Mouse (Mus musculus) bone marrow macrophage, adult 2 months (primary cell): ENCODE measurements at regions not wholly inside any gene's neighbourhood (a gene's known extent, or its start where the extent isn't known, plus 50 kb on each side); places are given as distances from the start of the nearest gene placed in this dataset.

Experiments used
- CTCF ChIP-seq: IDR thresholded peaks from 2 replicates; pipeline ENCODE4 v1.5.1; 2012; ENCODE audit warnings: low read depth, mild to moderate bottlenecking, low read length, moderate library complexity
- POLR2A ChIP-seq: IDR thresholded peaks from 2 replicates; pipeline ENCODE4 v1.6.1; 2012; ENCODE audit warnings: mild to moderate bottlenecking, low read depth, low read length, borderline replicate concordance

GRCm38 (mm10) chr3:121088724-121089123, 82.8 kb downstream of the Rwdd3 start:
- TF ChIP-seq POLR2A (no peak), CTCF (no peak)
